Mouse (Mus musculus): ENCODE measurements at regions not wholly inside any gene's neighbourhood (a gene's known extent, or its start where the extent isn't known, plus 50 kb on each side); places are given as distances from the start of the nearest gene placed in this dataset.

GRCm38 (mm10) chr13:37710913-37711312 is 67.3 kb upstream of the Rreb1 start:
- TF ChIP-seq CTCF (IDR thresholded peaks at IDR 0.05; ENCODE audit: borderline replicate concordance, insufficient read depth, low read length): no peak
- TF ChIP-seq POLR2A (IDR thresholded peaks at IDR 0.05; ENCODE audit: low read depth, low read length): no peak

All from embryonic fibroblast, embryonic 13.5 days (primary cell).